Mouse (Mus musculus): ENCODE measurements around the gene Mapk8ip3. TPM values are rescaled to one million over a fixed set of nuclear protein-coding genes. Genes with fewer than 3 reads are reported as not detected.
A peak's percentile ranks its signal among the peaks of the same experiment; 100 is the strongest.

Mapk8ip3 gene
- polyA plus RNA-seq, 1 experiment from 2014 or later = 82.1 TPM

- no peak for ATAC-seq (ENCODE audit: low FRiP score, low read depth)
- 84% methylated on average over 4 of the region's 4 CpGs for WGBS
- Histone ChIP-seq H3K27ac (no peak overlapping the region), H3K27me3 (replicated peaks) (no peaks in the 10 kb centered on the region), H3K36me3 (peaks cover 69% of the 10 kb centered on the region), H3K9me3 (no peaks in the 10 kb centered on the region), H3K4me2 (replicated peaks) (peak overlapping the region; percentile 99), H3K4me3 (no peak overlapping the region), H3K9ac (0 out of 2 replicates have a peak overlapping the region, but pooled peaks have one; percentile 87), H3K4me1 (peaks cover 38% of the 10 kb centered on the region)
These were observed 38.5 kb downstream of the Mapk8ip3 start for GRCm38 (mm10) chr17:24898041-24898854.

DNA sequence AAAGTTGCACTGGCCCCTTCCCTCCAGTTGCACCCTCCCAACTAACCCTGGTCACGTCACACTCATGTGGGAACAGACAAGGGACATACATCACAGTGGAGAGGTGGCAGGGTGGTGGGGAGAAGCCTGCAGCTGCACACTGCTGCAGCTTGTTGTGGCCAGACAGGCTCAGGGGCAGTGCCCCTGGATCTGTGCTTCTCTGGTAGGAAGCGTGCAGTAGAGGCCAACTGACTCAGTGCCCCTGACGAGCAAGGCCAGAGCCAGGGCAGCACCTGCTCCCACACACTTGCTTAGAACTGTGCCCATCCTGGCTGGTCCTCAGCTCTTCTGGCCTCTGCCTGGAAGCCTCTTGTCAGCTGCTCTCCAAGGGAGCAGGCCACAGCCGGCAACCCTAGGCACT lies 39.2 kb downstream of the Mapk8ip3 start:
- Histone ChIP-seq H3K9me3 (no peaks in the 10 kb centered on the region), H3K27ac (no peak overlapping the region), H3K4me2 (replicated peaks) (peak overlapping the region; percentile 99), H3K36me3 (peaks cover 69% of the 10 kb centered on the region), H3K9ac (peak overlapping the region; percentile 87), H3K27me3 (replicated peaks) (no peaks in the 10 kb centered on the region), H3K4me3 (peak overlapping the region; percentile 94; the same call in 1 of the 2 replicates), H3K4me1 (peaks cover 38% of the 10 kb centered on the region)
- ATAC-seq (ENCODE audit: low FRiP score, low read depth) = no peak
- WGBS = 75% methylated on average over 4 of the region's 4 CpGs

DNA sequence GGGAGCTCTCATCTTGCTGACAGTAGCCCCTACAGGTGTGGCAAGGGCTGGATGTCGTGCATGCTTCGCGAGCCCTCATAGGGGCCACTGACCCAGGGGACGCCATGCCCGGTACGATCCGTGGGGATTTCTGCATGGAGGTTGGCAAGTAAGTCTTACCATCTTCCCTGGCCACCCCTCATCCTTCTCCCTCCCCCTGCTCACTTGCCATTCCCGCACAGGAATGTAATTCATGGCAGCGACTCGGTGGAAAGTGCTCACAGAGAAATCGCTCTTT lies 39.8 kb downstream of the Mapk8ip3 start:
- Histone ChIP-seq H3K9ac (peak overlapping the region; percentile 87), H3K36me3 (peaks cover 69% of the 10 kb centered on the region), H3K4me1 (peaks cover 38% of the 10 kb centered on the region), H3K4me3 (peak overlapping the region; percentile 94), H3K27me3 (replicated peaks) (no peaks in the 10 kb centered on the region), H3K27ac (peak overlapping the region; percentile 50; the same call in 1 of the 2 replicates), H3K9me3 (no peaks in the 10 kb centered on the region), H3K4me2 (replicated peaks) (peak overlapping the region; percentile 99)
- no peak for ATAC-seq (ENCODE audit: low FRiP score, low read depth)
- whole genome bisulfite sequencing = 35% methylated on average over 11 of the region's 11 CpGs

DNA sequence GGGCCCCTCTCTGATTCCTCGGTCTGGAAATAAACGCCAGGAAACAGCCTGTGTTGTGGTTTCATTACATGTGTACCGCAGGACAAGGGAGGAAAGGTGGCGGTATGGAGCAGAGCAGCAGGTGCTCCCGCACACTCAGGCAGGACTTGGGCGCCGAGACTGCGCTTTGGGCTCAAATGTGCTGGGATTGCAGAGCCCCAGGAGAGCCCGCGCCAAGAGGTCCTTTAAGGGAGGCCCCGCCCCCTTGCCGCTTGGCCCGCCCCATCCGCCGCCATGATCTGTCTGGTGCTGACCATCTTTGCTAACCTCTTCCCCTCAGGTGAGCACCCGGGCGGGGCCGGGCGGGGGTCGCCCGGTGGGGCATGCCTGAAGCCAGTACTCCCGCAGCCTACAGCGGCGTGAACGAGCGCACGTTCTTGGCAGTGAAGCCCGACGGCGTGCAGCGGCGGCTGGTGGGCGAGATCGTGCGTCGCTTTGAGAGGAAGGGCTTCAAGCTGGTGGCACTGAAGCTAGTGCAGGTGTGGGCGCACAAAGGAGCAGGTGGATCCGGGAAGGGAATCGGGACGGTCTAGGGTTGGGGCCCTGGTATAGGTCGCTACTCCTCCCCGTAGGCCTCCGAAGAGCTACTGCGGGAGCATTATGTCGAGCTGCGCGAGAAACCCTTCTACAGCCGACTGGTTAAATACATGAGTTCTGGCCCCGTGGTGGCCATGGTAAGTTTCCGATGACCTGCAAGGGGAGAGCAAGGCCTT lies 40.4 kb downstream of the Mapk8ip3 start, which contains the start of gene Nme3:
Nme3 (plus strand) TSS at position 260 of the 752 bp plus-strand sequence.
- WGBS = 1% methylated on average over 48 of the region's 50 CpGs
- Histone ChIP-seq H3K27ac (peak within 1 kb of the TSS; percentile 59), H3K4me3 (peak within 1 kb of the TSS; percentile 94), H3K9ac (peak within 1 kb of the TSS; percentile 87), H3K9me3 (no peaks in the 10 kb centered on the region), H3K4me2 (replicated peaks) (peak within 1 kb of the TSS; percentile 99), H3K36me3 (peaks cover 69% of the 10 kb centered on the region), H3K4me1 (peaks cover 38% of the 10 kb centered on the region), H3K27me3 (replicated peaks) (no peaks in the 10 kb centered on the region)
- ATAC-seq (ENCODE audit: low FRiP score, low read depth) = peak; percentile 65

DNA sequence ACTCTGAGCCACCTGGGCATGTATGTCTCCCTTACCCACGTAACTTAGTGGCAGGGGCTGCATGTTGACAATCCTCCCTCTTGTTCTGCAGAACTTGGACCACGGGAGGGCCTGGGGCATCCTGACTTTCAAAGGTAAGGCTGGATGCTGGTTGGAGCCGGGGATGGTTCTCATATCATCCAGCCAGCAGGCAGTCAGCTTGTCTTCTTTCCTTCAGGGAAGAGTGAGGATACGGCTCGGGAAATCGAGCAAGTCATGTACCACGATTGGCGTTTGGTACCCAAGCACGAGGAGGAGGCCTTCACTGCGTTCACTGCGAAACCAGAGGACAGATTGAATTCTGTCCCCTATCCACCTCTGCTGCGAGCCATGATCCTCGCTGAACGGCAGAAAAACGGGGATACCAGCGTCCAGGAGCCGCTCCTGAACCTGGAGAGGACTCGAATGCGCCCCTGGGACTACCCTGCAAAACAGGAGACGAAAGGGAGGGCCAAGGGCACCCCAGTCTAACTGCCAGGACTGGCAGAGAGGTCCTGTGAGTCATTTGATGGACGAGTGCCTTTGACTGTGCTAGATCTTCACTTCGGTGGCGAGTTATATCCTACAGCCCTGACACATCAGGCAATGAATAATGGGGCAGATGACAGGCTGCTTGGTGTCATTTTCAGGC lies 41.1 kb downstream of the Mapk8ip3 start:
- WGBS = 11% methylated on average over 23 of the region's 23 CpGs
- ATAC-seq (ENCODE audit: low FRiP score, low read depth) = no peak
- peaks cover 38% of the 10 kb centered on the region for H3K4me1 ChIP-seq

DNA sequence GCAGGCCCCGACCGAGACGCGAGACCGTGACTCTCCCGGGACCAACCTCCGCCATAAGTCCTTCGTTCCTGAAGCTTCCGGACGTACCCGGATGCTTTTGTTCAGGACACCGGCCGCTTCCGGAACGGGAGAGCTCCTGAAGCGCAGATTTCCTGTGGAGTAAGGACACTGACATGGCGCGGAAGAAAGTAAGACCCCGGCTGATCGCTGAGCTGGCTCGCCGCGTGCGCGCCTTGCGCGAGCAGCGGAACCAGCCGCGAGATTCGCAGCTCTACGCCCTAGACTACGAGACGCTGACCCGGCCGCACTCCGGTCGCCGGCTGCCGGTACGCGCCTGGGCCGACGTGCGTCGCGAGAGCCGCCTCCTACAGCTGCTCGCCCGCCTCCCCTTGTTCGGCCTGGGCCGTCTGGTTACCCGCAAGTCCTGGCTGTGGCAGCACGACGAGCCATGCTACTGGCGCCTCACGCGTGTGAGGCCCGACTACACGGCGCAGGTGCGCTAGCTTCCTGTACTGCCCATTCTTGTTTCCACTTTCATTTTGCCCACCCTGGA lies 41.7 kb downstream of the Mapk8ip3 start, which contains the start of the genes Eme2 and Mrps34:
Eme2 (minus strand) TSS at position 93 of the 553 bp plus-strand sequence.
Mrps34 (plus strand) TSS at position 122 of the 553 bp plus-strand sequence.
- no peaks in the 10 kb centered on the region for H3K9me3 ChIP-seq
- no peaks in the 10 kb centered on the region for H3K27me3 ChIP-seq (replicated peaks)
- peak within 1 kb of the TSS; percentile 59 for H3K27ac ChIP-seq
- peak within 1 kb of the TSS; percentile 87 for H3K9ac ChIP-seq
- WGBS = under 1% methylated on average over 62 of the region's 62 CpGs
- H3K4me1 ChIP-seq = peaks cover 38% of the 10 kb centered on the region
- H3K4me3 ChIP-seq = peak within 1 kb of the TSS; percentile 94
- ATAC-seq (ENCODE audit: low FRiP score, low read depth) = peak; percentile 27
- peaks cover 69% of the 10 kb centered on the region for H3K36me3 ChIP-seq
- H3K4me2 ChIP-seq (replicated peaks) = peak within 1 kb of the TSS; percentile 99

More for the DNA sequence above, 41.1 kb downstream of the Mapk8ip3 start:
- Histone ChIP-seq H3K4me2 (replicated peaks) (peak overlapping the region; percentile 99), H3K9ac (peak overlapping the region; percentile 87), H3K27me3 (replicated peaks) (no peaks in the 10 kb centered on the region), H3K27ac (peak overlapping the region; percentile 59; the same call in 1 of the 2 replicates), H3K36me3 (peaks cover 69% of the 10 kb centered on the region), H3K4me3 (peak overlapping the region; percentile 94), H3K9me3 (no peaks in the 10 kb centered on the region)

DNA sequence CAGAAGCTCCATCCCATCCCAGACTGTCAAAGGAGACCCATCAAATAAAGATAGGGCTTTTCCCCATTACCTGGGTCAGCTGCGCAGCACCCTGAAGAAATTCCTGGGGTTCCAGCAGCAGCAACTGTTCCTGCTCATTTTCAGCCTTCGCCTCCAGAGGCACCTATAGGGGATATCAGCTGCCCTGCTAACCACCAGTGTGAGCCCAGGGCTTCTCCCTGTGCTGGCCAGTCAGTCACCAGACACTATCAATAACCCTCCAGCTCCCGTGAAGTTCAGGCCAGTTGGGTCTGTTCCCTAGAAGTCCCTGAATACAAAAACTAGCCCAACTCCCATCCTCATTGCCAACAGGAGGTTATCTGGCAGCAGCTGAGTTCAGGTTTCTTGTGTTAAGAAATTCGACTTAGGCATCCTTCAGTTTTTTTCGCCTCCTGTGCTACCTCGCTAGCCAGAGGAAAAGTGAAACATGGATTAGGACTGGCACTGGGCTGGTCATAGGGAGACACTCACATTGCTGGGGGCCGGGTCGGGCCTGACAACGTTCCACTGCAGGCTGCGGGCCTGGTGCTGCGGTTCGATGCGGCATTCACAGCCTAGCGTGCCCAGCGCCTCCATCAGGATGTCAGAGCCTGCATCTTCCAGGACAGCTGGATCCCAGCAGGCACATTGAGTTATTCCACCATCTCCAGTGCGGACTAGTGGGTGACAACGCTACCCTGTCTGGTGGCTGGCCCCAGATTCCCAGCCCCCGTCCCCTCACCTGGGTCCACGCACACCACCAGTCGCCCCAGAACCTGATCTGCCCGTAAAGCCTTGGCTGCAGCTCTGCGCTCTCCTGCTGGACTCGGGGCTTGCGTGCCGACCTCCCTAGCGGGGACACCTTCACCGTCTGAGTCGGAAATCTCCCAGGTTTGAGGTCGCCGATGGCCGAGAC lies 42.4 kb downstream of the Mapk8ip3 start:
- peak overlapping the region; percentile 99 for H3K4me2 ChIP-seq (replicated peaks)
- H3K9me3 ChIP-seq = no peaks in the 10 kb centered on the region
- WGBS = 12% methylated on average over 31 of the region's 31 CpGs
- H3K9ac ChIP-seq = peak overlapping the region; percentile 87
- no peaks in the 10 kb centered on the region for H3K27me3 ChIP-seq (replicated peaks)
- H3K4me1 ChIP-seq = peaks cover 38% of the 10 kb centered on the region
- peak overlapping the region; percentile 94 for H3K4me3 ChIP-seq
- H3K27ac ChIP-seq = peak overlapping the region; percentile 26; the same call in 1 of the 2 replicates
- 0 out of 2 replicates have a peak, but pooled peaks have one; percentile 14 for ATAC-seq (ENCODE audit: low FRiP score, low read depth)
- peaks cover 65% of the 10 kb centered on the region for H3K36me3 ChIP-seq

DNA sequence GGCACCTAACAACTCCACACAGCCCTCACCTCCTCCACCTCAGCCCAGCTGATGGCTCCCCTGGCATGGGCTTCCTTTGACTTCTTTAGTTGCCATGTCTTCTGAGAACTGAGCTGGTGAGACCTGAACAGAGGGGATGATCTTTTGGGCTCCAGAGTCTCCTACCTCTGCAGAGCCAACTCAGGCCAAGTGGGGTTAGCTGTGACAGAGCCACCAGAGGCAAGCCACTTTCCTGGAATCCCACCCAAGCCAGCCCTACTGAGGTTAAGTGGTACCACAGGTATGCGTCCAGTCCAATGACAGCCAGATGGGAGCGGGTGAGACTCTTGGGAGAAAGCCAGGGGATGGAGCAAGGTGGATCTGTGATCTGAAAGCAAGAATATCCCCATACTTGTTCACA lies 43.5 kb downstream of the Mapk8ip3 start:
- 97% methylated on average over 2 of the region's 2 CpGs for WGBS
- peaks cover 38% of the 10 kb centered on the region for H3K4me1 ChIP-seq
- no peak overlapping the region for H3K27ac ChIP-seq
- H3K36me3 ChIP-seq = peaks cover 58% of the 10 kb centered on the region
- no peak overlapping the region for H3K4me3 ChIP-seq
- H3K4me2 ChIP-seq (replicated peaks) = 0 out of 2 replicates have a peak overlapping the region, but pooled peaks have one; percentile 99
- H3K9ac ChIP-seq = no peak overlapping the region
- H3K9me3 ChIP-seq = no peaks in the 10 kb centered on the region
- no peaks in the 10 kb centered on the region for H3K27me3 ChIP-seq (replicated peaks)
- ATAC-seq (ENCODE audit: low FRiP score, low read depth) = no peak

DNA sequence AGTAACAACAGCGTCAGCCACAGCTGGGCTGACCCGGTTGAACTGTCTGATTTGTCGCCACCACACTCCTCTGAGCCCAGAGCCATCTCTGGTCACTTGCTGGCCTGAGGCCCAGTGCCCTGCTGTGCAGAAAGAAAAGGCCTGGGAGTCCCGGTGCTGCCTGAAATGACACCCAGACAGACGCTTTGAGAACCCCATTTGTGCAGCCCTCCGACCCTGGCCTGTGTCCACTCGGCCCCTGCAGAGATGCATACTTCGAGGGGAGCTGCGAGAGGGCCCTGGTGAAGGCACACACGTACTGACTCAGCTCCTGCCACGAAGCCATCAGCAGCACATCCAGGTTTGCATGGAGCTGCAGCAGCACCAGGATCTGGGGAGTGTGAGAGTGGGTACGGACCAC lies 44.0 kb downstream of the Mapk8ip3 start:
- Histone ChIP-seq H3K27me3 (replicated peaks) (no peaks in the 10 kb centered on the region), H3K9me3 (no peaks in the 10 kb centered on the region), H3K4me1 (peaks cover 39% of the 10 kb centered on the region), H3K9ac (no peak overlapping the region), H3K4me2 (replicated peaks) (0 out of 2 replicates have a peak overlapping the region, but pooled peaks have one; percentile 99), H3K36me3 (peaks cover 54% of the 10 kb centered on the region), H3K4me3 (no peak overlapping the region), H3K27ac (no peak overlapping the region)
- no peak for ATAC-seq (ENCODE audit: low FRiP score, low read depth)
- 91% methylated on average over 12 of the region's 12 CpGs for WGBS

- no peak overlapping the region for H3K4me2 ChIP-seq (replicated peaks)
- no peaks in the 10 kb centered on the region for H3K9me3 ChIP-seq
- H3K36me3 ChIP-seq = peaks cover 44% of the 10 kb centered on the region
- no peaks in the 10 kb centered on the region for H3K27me3 ChIP-seq (replicated peaks)
- no peak overlapping the region for H3K9ac ChIP-seq
- ATAC-seq (ENCODE audit: low FRiP score, low read depth) = no peak
- 89% methylated on average over 13 of the region's 13 CpGs for WGBS
- no peak overlapping the region for H3K27ac ChIP-seq
- no peak overlapping the region for H3K4me3 ChIP-seq
- H3K4me1 ChIP-seq = peaks cover 35% of the 10 kb centered on the region
These were observed 45.5 kb downstream of the Mapk8ip3 start for GRCm38 (mm10) chr17:24891321-24891720.

Measured in neural tube, embryonic 12.5 days (tissue).